Mouse (Mus musculus) intestine, embryonic 16.5 days (tissue): ENCODE results near the gene Glod4. TPM values are rescaled to one million over a fixed set of nuclear protein-coding genes. Genes with fewer than 3 reads are reported as not detected.

ENCODE experiments used
- ATAC-seq: fragments of 200-750 bp; cut with Nextera tagmentation; 2 replicates; pipeline ENCODE4 v1.8.0; 2017; ENCODE audit warnings: moderate TSS enrichment, moderate library complexity
- H3K27ac ChIP-seq: fragments of 300-500 bp; sonication (generic); 2 replicates; pipeline ENCODE4 v1.5.1; 2014; ENCODE audit warnings: mild to moderate bottlenecking, low read length
- H3K27me3 ChIP-seq: fragments of 300-500 bp; sonication (generic); replicated peaks from 2 replicates; pipeline ENCODE4 v1.6.1; 2014; ENCODE audit warnings: low read length, control low read depth, mixed read lengths; ENCODE audit not compliant: control insufficient read depth, insufficient read depth
- H3K36me3 ChIP-seq: fragments of 300-500 bp; sonication (generic); 2 replicates; pipeline ENCODE4 v1.6.1; 2014; ENCODE audit warnings: low read length, control low read depth; ENCODE audit not compliant: control insufficient read depth, insufficient read depth
- H3K4me1 ChIP-seq: fragments of 300-500 bp; sonication (generic); 2 replicates; pipeline ENCODE4 v1.6.1; 2014; ENCODE audit warnings: low read length, control low read depth, mixed read lengths; ENCODE audit not compliant: control insufficient read depth, insufficient read depth
- H3K4me2 ChIP-seq: fragments of 300-500 bp; sonication (generic); 2 replicates; pipeline ENCODE4 v1.6.1; 2014; ENCODE audit warnings: low read depth, low read length, control low read depth
- H3K4me3 ChIP-seq: fragments of 300-500 bp; sonication (generic); 2 replicates; pipeline ENCODE4 v1.5.1; 2014; ENCODE audit warnings: mild to moderate bottlenecking, low read length
- H3K9ac ChIP-seq: fragments of 300-500 bp; sonication (generic); 2 replicates; pipeline ENCODE4 v1.6.1; 2014; ENCODE audit warnings: low read depth, low read length
- H3K9me3 ChIP-seq: fragments of 300-500 bp; sonication (generic); 2 replicates; pipeline ENCODE4 v1.6.1; 2016; ENCODE audit warnings: low read length, control low read depth; ENCODE audit not compliant: control insufficient read depth
- WGBS: fragments of 180-500 bp; shearing (Covaris S2); extraction: QIAGEN DNeasy Blood & Tissue Kit; methylation state at CpG from one replicate; pipeline ENCODE4 v1.1.7; 2014; 5-methylcytosine and 5-hydroxymethylcytosine counted together
- polyA plus RNA-seq: library from polyadenylated mRNA; unstranded; fragments of >200 nt; fragmentation: Nextera tagmentation; extraction: Ambion mirVana; gene quantifications from 2 replicates; pipeline ENCODE4 v1.2.1, GENCODE M21; 2015

Glod4 gene
- polyA plus RNA-seq, 1 experiment from 2014 or later = 129 TPM

DNA sequence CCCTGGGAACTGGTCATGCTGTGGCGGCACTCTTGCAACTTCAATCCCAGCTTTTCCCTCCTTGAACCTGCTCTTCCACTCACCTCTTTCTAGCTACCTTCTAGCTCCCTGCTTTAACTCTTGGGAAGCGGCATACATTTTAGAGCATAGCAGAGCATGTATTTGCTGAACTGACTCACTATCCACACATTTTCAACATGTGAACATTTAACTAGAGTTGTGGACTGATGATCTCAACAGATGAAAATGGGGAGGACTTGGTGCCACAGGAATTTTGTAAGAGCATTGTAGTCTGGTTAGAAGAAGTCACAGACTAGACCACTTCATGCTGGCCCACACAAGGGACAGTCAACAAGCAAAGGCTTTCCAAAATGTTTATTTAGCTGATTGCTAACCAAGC lies 85.2 kb downstream of the Glod4 start:
- WGBS = 96% methylated on average over 2 of the region's 2 CpGs
- H3K27ac ChIP-seq = no peak overlapping the region
- H3K4me2 ChIP-seq = no peak overlapping the region
- ATAC-seq = no peak
- no peak overlapping the region for H3K4me3 ChIP-seq
- H3K36me3 ChIP-seq = peaks cover 3% of the 10 kb centered on the region
- no peaks in the 10 kb centered on the region for H3K27me3 ChIP-seq
- no peaks in the 10 kb centered on the region for H3K9me3 ChIP-seq
- H3K4me1 ChIP-seq = no peaks in the 10 kb centered on the region
- H3K9ac ChIP-seq = no peak overlapping the region

DNA sequence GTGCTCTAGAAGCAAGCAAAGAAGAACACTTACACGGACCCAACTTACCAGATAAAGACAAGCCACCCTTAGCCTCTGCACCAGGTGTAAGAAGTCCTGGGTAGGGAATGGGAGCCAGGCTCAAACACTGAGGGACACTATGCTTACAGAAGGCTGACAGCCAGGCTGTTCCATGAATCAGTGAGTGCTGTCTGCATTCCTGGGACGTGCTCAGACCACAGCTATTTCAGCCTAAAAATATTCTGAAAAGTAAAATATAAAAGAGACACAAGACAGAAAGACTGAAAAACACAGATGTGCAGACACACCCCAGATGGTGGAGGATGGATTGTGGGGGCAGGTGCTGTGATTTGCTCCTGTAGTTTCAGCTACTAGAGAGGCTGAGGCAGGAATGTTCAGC lies 88.7 kb downstream of the Glod4 start:
- H3K36me3 ChIP-seq = peaks cover 3% of the 10 kb centered on the region; the same call in 1 of the 2 replicates
- H3K4me1 ChIP-seq = no peaks in the 10 kb centered on the region
- no peak overlapping the region for H3K4me2 ChIP-seq
- ATAC-seq = no peak
- no peaks in the 10 kb centered on the region for H3K27me3 ChIP-seq
- no peaks in the 10 kb centered on the region for H3K9me3 ChIP-seq
- no peak overlapping the region for H3K9ac ChIP-seq
- WGBS = 72% methylated on average over 2 of the region's 2 CpGs
- no peak overlapping the region for H3K4me3 ChIP-seq
- no peak overlapping the region for H3K27ac ChIP-seq

DNA sequence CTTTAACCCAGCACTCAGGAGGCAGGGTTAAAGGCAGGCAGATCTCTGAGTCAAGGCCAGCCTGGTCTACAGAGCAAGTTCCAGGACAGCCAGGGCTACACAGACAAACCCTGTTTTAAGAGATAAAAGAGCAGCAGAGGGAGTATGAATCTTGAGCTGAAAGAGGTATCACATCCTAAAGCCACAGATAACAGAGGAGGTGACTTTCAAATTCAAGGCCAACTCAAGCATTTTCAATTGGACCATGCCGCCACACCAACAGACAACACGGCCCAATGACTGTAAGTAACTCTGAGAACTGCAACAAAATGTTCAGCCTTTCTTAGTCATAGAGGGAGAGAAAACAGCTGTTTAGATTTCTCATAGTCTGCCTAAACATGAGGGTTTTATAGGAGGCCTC lies 89.3 kb downstream of the Glod4 start:
- no peak for ATAC-seq
- WGBS = 92% methylated on average over 2 of the region's 2 CpGs

DNA sequence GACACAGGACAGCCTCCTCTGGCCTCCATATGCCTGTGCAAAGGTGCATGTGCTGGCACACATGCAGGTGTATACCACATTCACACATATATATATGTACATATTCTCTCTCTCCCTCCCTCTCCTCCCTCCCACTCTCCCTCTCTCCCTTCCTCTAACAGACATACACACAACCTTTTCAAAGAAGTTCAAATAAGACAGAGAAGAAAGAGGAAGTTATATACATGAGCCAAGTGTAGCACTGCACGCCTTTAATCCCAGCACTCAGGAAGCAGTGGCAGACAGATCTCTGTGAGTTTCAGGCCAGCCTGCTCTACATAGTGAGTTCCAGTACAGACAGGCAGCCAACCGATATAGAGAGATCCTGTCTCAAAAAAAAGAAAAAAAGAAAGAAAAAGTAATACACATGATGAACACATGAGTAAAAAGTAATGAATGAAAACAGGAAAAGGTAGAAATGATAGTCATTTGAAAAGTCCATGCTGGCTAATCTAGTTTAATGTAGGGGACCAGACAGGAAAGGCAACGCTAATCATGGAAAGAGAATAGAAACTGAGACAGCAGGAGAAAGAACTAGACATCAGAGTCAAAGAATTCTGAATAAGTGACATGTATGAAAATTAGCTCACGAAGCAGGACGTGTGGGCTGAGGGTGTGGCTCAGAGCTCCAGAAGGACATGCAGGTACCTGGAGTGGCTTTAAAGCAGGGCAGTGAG lies 90.1 kb downstream of the Glod4 start:
- H3K27me3 ChIP-seq = no peaks in the 10 kb centered on the region
- no peaks in the 10 kb centered on the region for H3K9me3 ChIP-seq
- WGBS = 85% methylated on average over 5 of the region's 5 CpGs
- no peak for ATAC-seq
- no peaks in the 10 kb centered on the region for H3K36me3 ChIP-seq
- no peak overlapping the region for H3K27ac ChIP-seq
- no peak overlapping the region for H3K9ac ChIP-seq
- H3K4me3 ChIP-seq = no peak overlapping the region
- no peaks in the 10 kb centered on the region for H3K4me1 ChIP-seq
- no peak overlapping the region for H3K4me2 ChIP-seq

More for the DNA sequence above, 89.3 kb downstream of the Glod4 start:
- Histone ChIP-seq H3K4me3 (no peak overlapping the region), H3K4me1 (no peaks in the 10 kb centered on the region), H3K9ac (no peak overlapping the region), H3K4me2 (no peak overlapping the region), H3K36me3 (peaks cover 3% of the 10 kb centered on the region; the same call in 1 of the 2 replicates), H3K9me3 (no peaks in the 10 kb centered on the region), H3K27ac (no peak overlapping the region), H3K27me3 (no peaks in the 10 kb centered on the region)

DNA sequence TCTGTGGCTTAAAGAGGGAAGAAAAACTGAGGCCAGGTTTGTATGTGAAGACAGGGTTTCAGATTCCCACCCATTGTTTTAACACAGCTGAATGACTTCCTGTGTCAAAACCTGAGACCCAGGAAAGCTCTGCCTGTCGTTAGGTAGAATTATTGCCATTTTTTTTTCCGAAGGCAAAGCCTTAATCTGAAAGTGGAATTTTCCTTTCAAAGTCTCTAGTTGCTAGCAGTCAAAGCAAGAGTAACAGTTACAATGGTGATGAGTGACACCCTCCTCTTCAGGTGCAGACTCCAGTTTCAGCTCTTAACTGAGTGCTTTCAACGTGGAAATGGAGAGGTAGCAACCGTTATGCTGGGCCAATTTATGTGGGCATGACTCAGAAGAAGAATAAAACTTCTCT lies 92.5 kb downstream of the Glod4 start:
- Histone ChIP-seq H3K4me3 (no peak overlapping the region), H3K9me3 (no peaks in the 10 kb centered on the region), H3K36me3 (no peaks in the 10 kb centered on the region), H3K9ac (no peak overlapping the region), H3K27ac (no peak overlapping the region), H3K27me3 (no peaks in the 10 kb centered on the region), H3K4me1 (peaks cover 17% of the 10 kb centered on the region), H3K4me2 (no peak overlapping the region)
- no peak for ATAC-seq
- WGBS = 56% methylated on average over 4 of the region's 4 CpGs

DNA sequence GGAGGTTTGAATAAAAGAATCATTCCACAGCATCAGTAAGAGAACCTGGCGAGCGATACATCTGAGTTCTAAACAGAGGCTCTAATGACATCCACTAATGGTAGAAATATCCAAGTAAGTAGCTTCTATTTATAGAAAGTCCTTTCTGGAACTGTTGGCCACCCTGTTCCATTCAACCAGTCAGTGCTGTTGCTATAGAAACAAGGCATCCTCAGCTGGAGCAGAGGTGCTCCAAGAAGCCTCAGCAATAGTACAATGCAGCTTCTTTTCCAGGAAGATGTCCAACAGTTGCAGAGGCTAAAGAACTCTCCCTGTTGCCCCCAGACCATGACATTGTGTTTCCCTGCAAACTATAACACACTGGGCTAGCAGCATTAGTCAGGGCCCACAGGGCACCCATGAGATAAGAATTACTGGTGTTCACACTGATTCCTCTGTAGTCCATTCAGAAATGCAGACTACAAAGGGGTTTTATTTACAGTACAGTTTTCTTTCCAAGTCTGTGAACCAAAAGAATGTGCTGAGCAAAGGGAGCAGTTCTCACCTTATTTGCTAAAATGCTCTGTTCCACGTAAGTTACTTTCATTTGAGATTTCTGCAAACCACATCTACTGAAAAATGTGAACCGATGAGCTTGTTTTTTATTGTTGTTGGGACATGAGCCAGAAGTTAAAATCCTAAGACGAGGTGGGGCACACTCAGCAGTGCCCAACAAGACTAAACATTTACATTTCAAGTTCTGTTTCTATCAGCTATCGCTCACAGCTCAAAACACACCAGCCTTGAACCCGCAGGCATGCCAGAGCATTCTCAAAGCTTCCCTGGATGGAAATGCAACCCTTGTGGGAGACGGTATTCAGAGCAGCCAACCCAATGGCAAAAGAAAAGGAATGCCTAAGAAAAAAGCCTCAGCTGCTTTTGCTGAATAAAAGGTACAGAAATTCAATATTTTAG lies 95.2 kb downstream of the Glod4 start:
- Histone ChIP-seq H3K36me3 (no peaks in the 10 kb centered on the region), H3K4me2 (no peak overlapping the region), H3K9ac (no peak overlapping the region), H3K27me3 (no peaks in the 10 kb centered on the region), H3K27ac (peak overlapping the region; percentile 59), H3K4me1 (peaks cover 21% of the 10 kb centered on the region), H3K9me3 (no peaks in the 10 kb centered on the region), H3K4me3 (no peak overlapping the region)
- ATAC-seq = peak; percentile 49; the same call in 1 of the 2 replicates
- 53% methylated on average over 8 of the region's 8 CpGs for WGBS

DNA sequence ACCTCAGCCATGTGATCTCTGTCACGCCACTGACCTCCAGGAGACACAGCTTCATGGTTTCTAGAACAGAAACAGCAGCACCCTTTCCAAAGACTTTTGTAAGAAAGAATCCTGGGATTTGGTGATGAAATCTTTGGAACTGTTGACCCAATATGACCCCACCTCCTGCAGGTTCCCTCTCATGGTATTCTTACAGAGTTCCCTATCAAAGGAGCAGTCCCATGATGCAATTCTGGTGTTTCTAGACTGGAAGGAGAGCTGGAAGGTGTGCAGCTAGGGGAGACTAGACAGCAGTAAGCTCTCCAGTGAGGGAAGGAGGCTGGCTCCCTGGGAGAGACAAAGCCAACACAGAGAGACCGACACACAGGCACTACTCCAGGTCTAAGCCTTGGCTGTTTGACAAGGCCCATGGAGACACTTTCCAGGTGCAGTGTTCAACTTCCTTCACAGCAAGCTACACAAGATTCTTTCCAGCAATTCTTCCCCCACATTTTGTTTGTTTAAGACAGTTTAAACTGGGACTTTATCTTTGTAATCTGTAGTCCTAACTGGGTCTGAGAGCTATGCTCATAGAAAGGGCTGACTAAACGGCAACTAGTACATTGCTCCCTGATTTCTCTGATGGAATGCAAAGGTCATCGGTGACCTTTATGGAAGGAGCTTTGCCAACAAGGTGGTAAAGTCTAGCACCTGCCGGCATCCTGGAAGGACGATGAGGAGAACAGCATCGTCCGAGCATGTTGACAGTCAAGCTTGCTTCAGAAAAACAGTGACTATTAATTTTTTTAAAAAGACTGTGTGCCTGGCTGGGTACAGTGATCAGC lies 97.1 kb downstream of the Glod4 start:
- 70% methylated on average over 8 of the region's 8 CpGs for WGBS
- Histone ChIP-seq H3K9ac (no peak overlapping the region), H3K9me3 (no peaks in the 10 kb centered on the region), H3K27me3 (no peaks in the 10 kb centered on the region), H3K4me1 (peaks cover 21% of the 10 kb centered on the region), H3K4me2 (no peak overlapping the region), H3K4me3 (no peak overlapping the region), H3K36me3 (no peaks in the 10 kb centered on the region), H3K27ac (peak overlapping the region; percentile 79)
- peak; percentile 61 for ATAC-seq

DNA sequence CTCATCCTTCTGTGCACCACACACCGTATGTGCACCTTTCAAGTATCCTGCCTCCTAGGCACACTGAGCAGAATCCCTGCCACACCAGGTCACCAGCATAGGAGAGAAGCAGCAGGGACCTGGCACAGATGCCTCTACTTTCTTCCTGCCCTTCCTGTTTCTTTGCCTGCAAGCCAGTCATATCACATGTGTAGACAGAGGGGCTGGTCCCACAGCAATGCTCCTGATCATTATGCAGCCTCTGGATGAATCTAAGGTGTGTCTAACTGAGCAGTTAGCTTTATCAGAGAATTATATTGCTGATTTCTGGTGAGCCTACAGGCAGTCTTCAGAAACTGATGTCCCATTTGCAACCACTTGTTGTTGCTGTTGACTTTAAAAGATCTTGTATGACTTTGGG lies 98.4 kb downstream of the Glod4 start:
- H3K9me3 ChIP-seq = no peaks in the 10 kb centered on the region
- no peak overlapping the region for H3K9ac ChIP-seq
- no peaks in the 10 kb centered on the region for H3K27me3 ChIP-seq
- peaks cover 21% of the 10 kb centered on the region for H3K4me1 ChIP-seq
- no peak overlapping the region; the same call in 1 of the 2 replicates for H3K27ac ChIP-seq
- H3K36me3 ChIP-seq = no peaks in the 10 kb centered on the region
- 97% methylated on average over 1 of the region's 1 CpGs for WGBS
- H3K4me3 ChIP-seq = no peak overlapping the region
- peak; percentile 51 for ATAC-seq
- H3K4me2 ChIP-seq = no peak overlapping the region

DNA sequence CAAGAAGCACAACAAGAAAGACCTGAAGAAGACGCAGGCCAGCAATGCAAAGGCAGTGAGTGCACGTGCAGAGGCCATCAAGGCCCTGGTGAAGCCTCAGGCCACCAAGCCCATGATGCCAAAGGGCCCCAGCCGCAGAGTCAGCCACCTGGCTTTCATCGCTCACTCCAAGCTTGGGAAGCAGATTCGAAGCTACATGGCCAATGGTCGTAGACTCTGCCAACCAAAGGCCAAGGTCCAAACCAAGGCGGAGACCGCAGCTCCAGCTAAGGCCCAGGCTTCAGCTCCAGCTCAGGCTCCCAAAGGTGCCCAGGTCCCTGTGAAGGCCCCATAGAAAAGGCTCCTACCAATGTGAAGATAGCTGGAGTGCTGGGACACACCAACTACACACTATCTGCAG lies 99.1 kb downstream of the Glod4 start:
- H3K4me2 ChIP-seq = no peak overlapping the region
- H3K27ac ChIP-seq = no peak overlapping the region; the same call in 1 of the 2 replicates
- peaks cover 21% of the 10 kb centered on the region for H3K4me1 ChIP-seq
- ATAC-seq = no peak
- WGBS = 76% methylated on average over 8 of the region's 8 CpGs
- no peaks in the 10 kb centered on the region for H3K36me3 ChIP-seq
- no peaks in the 10 kb centered on the region for H3K27me3 ChIP-seq
- H3K4me3 ChIP-seq = no peak overlapping the region
- H3K9me3 ChIP-seq = no peaks in the 10 kb centered on the region
- no peak overlapping the region for H3K9ac ChIP-seq
